Mouse (Mus musculus) fat pad, adult 2 months (tissue): ENCODE measurements around the gene Atp13a3.
"Not testable (repeated sequence)": the region's sequence is repeated elsewhere in the genome, so short reads cannot be mapped to it uniquely, and the experiment has no call there.

Experiments
- DNase-seq: peaks from one replicate; pipeline ENCODE4 v3.0.0-alpha.2; 2011; ENCODE audit warnings: low read depth, low spot score; ENCODE audit errors: extremely low read depth

Atp13a3 gene

GRCm38 (mm10) chr16:30362528-30362927 is 43.2 kb downstream of the Atp13a3 start:
- no peak for DNase-seq

GRCm38 (mm10) chr16:30353489-30353888 is 52.3 kb downstream of the Atp13a3 start:
- not testable (repeated sequence) for DNase-seq

- DNase-seq: no peak
Observed at GRCm38 (mm10) chr16:30314236-30314635, 91.5 kb downstream of the Atp13a3 start.

- no peak for DNase-seq
Observed at GRCm38 (mm10) chr16:30310647-30311046, 95.1 kb downstream of the Atp13a3 start, which contains the start of gene Gp5. Gene Gp5 (minus strand): TSS chr16:30310779.

- DNase-seq: no peak
Observed at GRCm38 (mm10) chr16:30310171-30310515, 95.6 kb downstream of the Atp13a3 start.

GRCm38 (mm10) chr16:30309395-30310170 is 96.2 kb downstream of the Atp13a3 start:
- DNase-seq: no peak

GRCm38 (mm10) chr16:30308616-30309394 is 97.0 kb downstream of the Atp13a3 start:
- no peak for DNase-seq

GRCm38 (mm10) chr16:30307961-30308615 is 97.7 kb downstream of the Atp13a3 start:
- DNase-seq: no peak

GRCm38 (mm10) chr16:30307306-30307705 is 98.5 kb downstream of the Atp13a3 start:
- no peak for DNase-seq

GRCm38 (mm10) chr16:30306102-30306501 is 99.7 kb downstream of the Atp13a3 start:
- DNase-seq: no peak

GRCm38 (mm10) chr16:30304236-30304635 is 101.5 kb downstream of the Atp13a3 start:
- no peak for DNase-seq

GRCm38 (mm10) chr16:30303411-30303810 is 102.4 kb downstream of the Atp13a3 start:
- no peak for DNase-seq

- DNase-seq: no peak
Observed at GRCm38 (mm10) chr16:30302686-30303085, 103.1 kb downstream of the Atp13a3 start.

GRCm38 (mm10) chr16:30299711-30300277 is 106.0 kb downstream of the Atp13a3 start:
- DNase-seq: no peak

- DNase-seq: no peak
Observed at GRCm38 (mm10) chr16:30297450-30297849, 108.3 kb downstream of the Atp13a3 start.

- DNase-seq: no peak
Observed at GRCm38 (mm10) chr16:30296601-30297275, 109.0 kb downstream of the Atp13a3 start.

- DNase-seq: no peak
Observed at GRCm38 (mm10) chr16:30295106-30295505, 110.7 kb downstream of the Atp13a3 start.

- no peak for DNase-seq
Observed at GRCm38 (mm10) chr16:30290436-30290835, 115.3 kb downstream of the Atp13a3 start.

- DNase-seq: no peak
Observed at GRCm38 (mm10) chr16:30285701-30286100, 120.1 kb downstream of the Atp13a3 start.

GRCm38 (mm10) chr16:30283743-30284337 is 121.9 kb downstream of the Atp13a3 start:
- no peak for DNase-seq
